Mouse (Mus musculus): ENCODE data around the gene Ppp1r32. TPM values are rescaled to one million over a fixed set of nuclear protein-coding genes. Genes with fewer than 3 reads are reported as not detected.

Gene Ppp1r32
- polyA plus RNA-seq, 1 experiment, result 1.00 TPM

- no peak overlapping the region for H3K27ac ChIP-seq (ENCODE audit: control insufficient read depth, insufficient read depth, low read depth, low read length, poor library complexity)
- TF ChIP-seq CTCF (IDR thresholded peaks at IDR 0.05; ENCODE audit: control insufficient read depth, insufficient read depth, low read length) (no peak), POLR2A (IDR thresholded peaks at IDR 0.05; ENCODE audit: borderline replicate concordance, control insufficient read depth, low read depth, low read length) (no peak)
- H3K4me1 ChIP-seq (ENCODE audit: control insufficient read depth, insufficient read depth, low read length), result no peaks in the 10 kb centered on the region; the same call in 1 of the 2 replicates
- no peak overlapping the region for H3K4me3 ChIP-seq (replicated peaks; ENCODE audit: control insufficient read depth, low read depth, low read length)
- 41% methylated on average over 6 of the region's 6 CpGs for WGBS
Observed at GRCm38 (mm10) chr19:10473779-10474178, 8.9 kb downstream of the Ppp1r32 start.

DNA sequence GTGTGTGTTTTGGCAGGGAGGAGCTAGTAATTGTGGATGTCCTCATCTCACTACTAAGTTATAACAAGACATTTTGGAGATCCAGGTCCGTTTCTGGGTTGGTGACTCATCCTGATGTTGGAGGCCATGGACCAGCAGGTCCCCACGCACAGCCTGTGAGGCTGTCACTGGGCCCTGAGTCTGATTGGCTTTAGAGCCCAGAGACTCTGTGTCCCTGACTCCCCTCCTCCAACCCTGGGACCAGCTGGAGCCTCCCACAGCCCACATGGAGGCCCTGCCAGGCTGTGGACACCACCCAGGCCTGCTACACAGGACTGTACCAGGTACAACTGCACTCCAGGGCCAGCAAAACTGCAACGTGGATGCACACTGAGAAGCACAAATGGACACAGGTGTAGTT, 9.8 kb downstream of the Ppp1r32 start:
- Histone ChIP-seq H3K27ac (ENCODE audit: control insufficient read depth, insufficient read depth, low read depth, low read length, poor library complexity) (no peak overlapping the region), H3K4me1 (ENCODE audit: control insufficient read depth, insufficient read depth, low read length) (peaks cover 4% of the 10 kb centered on the region), H3K4me3 (replicated peaks; ENCODE audit: control insufficient read depth, low read depth, low read length) (no peak overlapping the region)
- TF ChIP-seq CTCF (IDR thresholded peaks at IDR 0.05; ENCODE audit: control insufficient read depth, insufficient read depth, low read length), result no peak
- no peak for TF ChIP-seq POLR2A (IDR thresholded peaks at IDR 0.05; ENCODE audit: borderline replicate concordance, control insufficient read depth, low read depth, low read length)
- WGBS, result 68% methylated on average over 3 of the region's 3 CpGs

- TF ChIP-seq CTCF (IDR thresholded peaks at IDR 0.05; ENCODE audit: control insufficient read depth, insufficient read depth, low read length) (no peak), POLR2A (IDR thresholded peaks at IDR 0.05; ENCODE audit: borderline replicate concordance, control insufficient read depth, low read depth, low read length) (no peak)
- peak overlapping the region; percentile 24 for H3K27ac ChIP-seq (ENCODE audit: control insufficient read depth, insufficient read depth, low read depth, low read length, poor library complexity)
- no peak overlapping the region for H3K4me3 ChIP-seq (replicated peaks; ENCODE audit: control insufficient read depth, low read depth, low read length)
- WGBS, result 64% methylated on average over 8 of the region's 8 CpGs
- peaks cover 4% of the 10 kb centered on the region for H3K4me1 ChIP-seq (ENCODE audit: control insufficient read depth, insufficient read depth, low read length)
Observed at GRCm38 (mm10) chr19:10469171-10469658, 13.5 kb downstream of the Ppp1r32 start.

GRCm38 (mm10) chr19:10464427-10464826, 18.3 kb downstream of the Ppp1r32 start:
- TF ChIP-seq CTCF (IDR thresholded peaks at IDR 0.05; ENCODE audit: control insufficient read depth, insufficient read depth, low read length) (no peak), POLR2A (IDR thresholded peaks at IDR 0.05; ENCODE audit: borderline replicate concordance, control insufficient read depth, low read depth, low read length) (no peak)
- no peak overlapping the region for H3K4me3 ChIP-seq (replicated peaks; ENCODE audit: control insufficient read depth, low read depth, low read length)
- H3K27ac ChIP-seq (ENCODE audit: control insufficient read depth, insufficient read depth, low read depth, low read length, poor library complexity), result no peak overlapping the region
- 61% methylated on average over 4 of the region's 4 CpGs for WGBS
- peaks cover 4% of the 10 kb centered on the region for H3K4me1 ChIP-seq (ENCODE audit: control insufficient read depth, insufficient read depth, low read length)

DNA sequence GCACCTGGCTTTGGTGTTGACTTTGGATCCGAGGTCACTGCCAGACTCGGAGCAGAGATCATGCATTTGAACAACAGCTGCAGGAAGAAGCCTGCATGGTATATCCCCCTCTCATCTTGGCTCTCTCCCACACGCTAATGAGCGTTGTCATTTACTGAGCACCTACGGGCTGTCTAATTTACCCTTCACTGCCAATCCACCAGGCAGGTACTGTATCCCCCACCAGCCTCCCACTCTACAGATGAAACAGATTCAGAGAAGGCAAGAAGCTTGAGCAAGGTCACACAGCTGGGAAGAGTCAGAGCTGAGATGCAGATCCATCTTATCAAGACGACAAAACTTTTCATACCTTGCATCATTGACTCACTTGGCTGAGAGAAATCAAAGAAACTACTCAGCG, 21.1 kb downstream of the Ppp1r32 start:
- Histone ChIP-seq H3K27ac (ENCODE audit: control insufficient read depth, insufficient read depth, low read depth, low read length, poor library complexity) (no peak overlapping the region), H3K4me1 (ENCODE audit: control insufficient read depth, insufficient read depth, low read length) (no peaks in the 10 kb centered on the region; the same call in 1 of the 2 replicates), H3K4me3 (replicated peaks; ENCODE audit: control insufficient read depth, low read depth, low read length) (no peak overlapping the region)
- whole genome bisulfite sequencing, result 31% methylated on average over 7 of the region's 7 CpGs
- TF ChIP-seq CTCF (IDR thresholded peaks at IDR 0.05; ENCODE audit: control insufficient read depth, insufficient read depth, low read length) (no peak), POLR2A (IDR thresholded peaks at IDR 0.05; ENCODE audit: borderline replicate concordance, control insufficient read depth, low read depth, low read length) (no peak)

GRCm38 (mm10) chr19:10459907-10460306, 22.8 kb downstream of the Ppp1r32 start:
- Histone ChIP-seq H3K27ac (ENCODE audit: control insufficient read depth, insufficient read depth, low read depth, low read length, poor library complexity) (no peak overlapping the region), H3K4me1 (ENCODE audit: control insufficient read depth, insufficient read depth, low read length) (no peaks in the 10 kb centered on the region; the same call in 1 of the 2 replicates), H3K4me3 (replicated peaks; ENCODE audit: control insufficient read depth, low read depth, low read length) (no peak overlapping the region)
- TF ChIP-seq CTCF (IDR thresholded peaks at IDR 0.05; ENCODE audit: control insufficient read depth, insufficient read depth, low read length), result no peak
- TF ChIP-seq POLR2A (IDR thresholded peaks at IDR 0.05; ENCODE audit: borderline replicate concordance, control insufficient read depth, low read depth, low read length), result no peak
- 61% methylated on average over 11 of the region's 11 CpGs for WGBS

GRCm38 (mm10) chr19:10458096-10458495, 24.6 kb downstream of the Ppp1r32 start:
- Histone ChIP-seq H3K4me1 (ENCODE audit: control insufficient read depth, insufficient read depth, low read length) (no peaks in the 10 kb centered on the region; the same call in 1 of the 2 replicates), H3K4me3 (replicated peaks; ENCODE audit: control insufficient read depth, low read depth, low read length) (no peak overlapping the region), H3K27ac (ENCODE audit: control insufficient read depth, insufficient read depth, low read depth, low read length, poor library complexity) (no peak overlapping the region)
- WGBS, result 19% methylated on average over 8 of the region's 8 CpGs
- TF ChIP-seq POLR2A (IDR thresholded peaks at IDR 0.05; ENCODE audit: borderline replicate concordance, control insufficient read depth, low read depth, low read length), result no peak
- no peak for TF ChIP-seq CTCF (IDR thresholded peaks at IDR 0.05; ENCODE audit: control insufficient read depth, insufficient read depth, low read length)

GRCm38 (mm10) chr19:10457484-10457800, 25.3 kb downstream of the Ppp1r32 start:
- WGBS, result 1% methylated on average over 34 of the region's 34 CpGs
- H3K4me3 ChIP-seq (replicated peaks; ENCODE audit: control insufficient read depth, low read depth, low read length), result no peak overlapping the region

More at GRCm38 (mm10) chr19:10457484-10457800, 25.3 kb downstream of the Ppp1r32 start:
- no peak for TF ChIP-seq CTCF (IDR thresholded peaks at IDR 0.05; ENCODE audit: control insufficient read depth, insufficient read depth, low read length)
- no peak for TF ChIP-seq POLR2A (IDR thresholded peaks at IDR 0.05; ENCODE audit: borderline replicate concordance, control insufficient read depth, low read depth, low read length)
- H3K4me1 ChIP-seq (ENCODE audit: control insufficient read depth, insufficient read depth, low read length), result no peaks in the 10 kb centered on the region; the same call in 1 of the 2 replicates
- H3K27ac ChIP-seq (ENCODE audit: control insufficient read depth, insufficient read depth, low read depth, low read length, poor library complexity), result no peak overlapping the region; the same call in 1 of the 2 replicates
